ENCODE assay signal across 24 mouse cellular contexts in the genomic region with DNA sequence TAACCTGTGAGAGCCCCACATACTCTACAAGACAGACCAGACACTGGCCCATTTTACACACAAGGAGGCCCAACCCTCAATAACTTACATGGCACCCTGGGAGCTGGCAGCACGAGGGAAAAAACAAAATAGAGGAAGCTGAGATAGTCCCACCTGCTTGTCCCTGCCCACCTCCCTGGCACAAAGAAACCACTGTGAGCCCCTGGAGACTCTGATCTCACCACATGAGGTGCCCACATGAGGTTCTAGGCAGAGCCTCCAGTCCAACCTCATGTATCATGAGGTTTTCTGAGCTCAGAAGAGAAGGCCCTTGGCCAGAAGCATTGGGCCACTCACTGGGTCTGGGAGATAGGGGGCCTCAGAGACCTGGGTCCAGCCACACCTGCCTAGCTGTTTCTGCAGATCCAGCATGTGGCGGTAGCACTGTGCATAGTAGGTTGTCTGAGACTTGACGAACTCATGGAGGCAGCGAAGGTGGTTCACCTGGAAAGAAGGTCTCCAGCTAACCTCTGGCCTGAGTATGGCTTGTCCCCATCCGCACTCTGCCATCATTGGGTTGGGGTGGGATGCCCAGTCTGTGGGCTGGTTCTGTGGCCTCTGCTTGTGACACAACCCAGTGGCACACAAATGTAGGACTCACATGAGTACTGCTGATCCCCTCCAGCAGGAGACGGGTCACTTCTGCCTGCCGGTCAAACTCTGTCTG.
"Had no signal": no experiment of that assay in that cellular context is flagged by ENCODE, and none has a peak within 500 bp of the region (broad histone marks: within the 10 kb centered on the region; RNA-seq: fewer than 3 reads in every experiment).

No protein-coding gene starts in this region.

- H3K9me3 ChIP-seq: liver, embryonic 13.5 days; liver, embryonic 15.5 days; lung, embryonic 15.5 days; megakaryocyte, embryonic 14.5 days; midbrain, embryonic 13.5 days; midbrain, embryonic 15.5 days; neural tube, embryonic 13.5 days; neural tube, embryonic 15.5 days; stomach, embryonic 15.5 days had no signal

- H3K4me2 ChIP-seq: liver, embryonic 13.5 days; liver, embryonic 15.5 days; lung, embryonic 15.5 days; midbrain, embryonic 11.5 days; midbrain, embryonic 13.5 days; midbrain, embryonic 15.5 days; neural tube, embryonic 13.5 days; neural tube, embryonic 15.5 days; stomach, embryonic 15.5 days had no signal

- DNase-seq: liver, embryonic 13.5 days; liver, postnatal 0 days; lung, adult 2 months; lung, postnatal 14 days; lung, postnatal 36 days; retina, postnatal 1 day; right cerebral cortex, adult 18-20 months; right cerebral cortex, postnatal 25 days; right cerebral cortex, postnatal 4 days; thymus, adult 2 months; thymus, postnatal 25 days; thymus, postnatal 4 days had no signal

- H3K27me3 ChIP-seq: liver, embryonic 13.5 days; liver, embryonic 15.5 days; lung, embryonic 15.5 days; megakaryocyte, embryonic 14.5 days; midbrain, embryonic 13.5 days; midbrain, embryonic 15.5 days; neural tube, embryonic 13.5 days; neural tube, embryonic 15.5 days; stomach, embryonic 15.5 days had no signal

- H3K4me1 ChIP-seq: liver, embryonic 13.5 days; liver, embryonic 15.5 days; lung, embryonic 15.5 days; midbrain, embryonic 13.5 days; midbrain, embryonic 15.5 days; neural tube, embryonic 13.5 days; neural tube, embryonic 15.5 days; stomach, embryonic 15.5 days had no signal

- ATAC-seq: liver, postnatal 0 days; lung, postnatal 0 days; midbrain, embryonic 13.5 days; midbrain, embryonic 15.5 days had no signal

- H3K9ac ChIP-seq: liver, embryonic 13.5 days; liver, embryonic 15.5 days; liver, postnatal 0 days; lung, embryonic 15.5 days; midbrain, embryonic 13.5 days; midbrain, embryonic 15.5 days; neural tube, embryonic 13.5 days; neural tube, embryonic 15.5 days; stomach, embryonic 15.5 days had no signal

- H3K27ac ChIP-seq: liver, embryonic 13.5 days; liver, embryonic 15.5 days; lung, embryonic 15.5 days; macrophage; midbrain, embryonic 13.5 days; midbrain, embryonic 15.5 days; neural tube, embryonic 13.5 days; neural tube, embryonic 15.5 days; stomach, embryonic 15.5 days; stomach, postnatal 0 days had no signal

- H3K4me3 ChIP-seq: liver, embryonic 13.5 days; liver, embryonic 15.5 days; lung, embryonic 15.5 days; megakaryocyte, embryonic 14.5 days; midbrain, embryonic 13.5 days; midbrain, embryonic 15.5 days; neural tube, embryonic 13.5 days; neural tube, embryonic 15.5 days; stomach, embryonic 15.5 days had no signal
